Mouse (Mus musculus): ENCODE measurements at regions not wholly inside any gene's neighbourhood (a gene's known extent, or its start where the extent isn't known, plus 50 kb on each side); places are given as distances from the start of the nearest gene placed in this dataset.

DNA sequence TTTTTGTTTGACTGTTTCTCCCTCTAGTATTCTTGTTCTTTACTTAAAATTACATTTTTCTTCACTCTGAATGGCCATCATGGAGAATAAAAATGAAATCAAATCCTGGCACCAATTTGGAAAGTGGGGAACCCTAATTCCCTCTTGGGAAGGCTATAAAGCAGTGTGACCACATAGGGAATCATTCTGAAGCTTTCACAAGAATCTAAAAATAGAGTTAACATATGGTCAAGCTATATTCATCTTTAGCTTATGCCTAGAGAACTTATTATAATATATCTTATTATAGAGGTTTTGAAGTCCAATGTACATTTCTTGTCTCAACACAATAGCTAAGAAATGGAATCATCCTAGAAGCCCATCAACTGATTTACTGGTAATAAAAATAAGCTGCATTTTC lies 448.5 kb downstream of the Slco4c1 start:
- no peak for ATAC-seq (ENCODE audit: insufficient read depth, low read depth)
- H3K4me2 ChIP-seq (ENCODE audit: low read depth, low read length) = no peak overlapping the region
- no peaks in the 10 kb centered on the region for H3K27me3 ChIP-seq (ENCODE audit: control insufficient read depth, insufficient read depth, low read length)
- no peak overlapping the region for H3K27ac ChIP-seq (ENCODE audit: low read depth)
- no peak for DNase-seq (ENCODE audit: low spot score)
- no peaks in the 10 kb centered on the region for H3K9me3 ChIP-seq (replicated peaks; ENCODE audit: control insufficient read depth, low read length)
- H3K9ac ChIP-seq (replicated peaks; ENCODE audit: low read depth, low read length) = no peak overlapping the region
- no peak overlapping the region for H3K4me3 ChIP-seq (ENCODE audit: low read depth, low read length)
- H3K4me1 ChIP-seq (ENCODE audit: control insufficient read depth, insufficient read depth) = no peaks in the 10 kb centered on the region
- TF ChIP-seq EP300 (IDR thresholded peaks at IDR 0.05; ENCODE audit: low read depth) = no peak
- no peak for TF ChIP-seq CTCF (IDR thresholded peaks at IDR 0.05; ENCODE audit: low read depth)
- H3K36me3 ChIP-seq (replicated peaks; ENCODE audit: control insufficient read depth, insufficient read depth, low read length) = no peaks in the 10 kb centered on the region

DNA sequence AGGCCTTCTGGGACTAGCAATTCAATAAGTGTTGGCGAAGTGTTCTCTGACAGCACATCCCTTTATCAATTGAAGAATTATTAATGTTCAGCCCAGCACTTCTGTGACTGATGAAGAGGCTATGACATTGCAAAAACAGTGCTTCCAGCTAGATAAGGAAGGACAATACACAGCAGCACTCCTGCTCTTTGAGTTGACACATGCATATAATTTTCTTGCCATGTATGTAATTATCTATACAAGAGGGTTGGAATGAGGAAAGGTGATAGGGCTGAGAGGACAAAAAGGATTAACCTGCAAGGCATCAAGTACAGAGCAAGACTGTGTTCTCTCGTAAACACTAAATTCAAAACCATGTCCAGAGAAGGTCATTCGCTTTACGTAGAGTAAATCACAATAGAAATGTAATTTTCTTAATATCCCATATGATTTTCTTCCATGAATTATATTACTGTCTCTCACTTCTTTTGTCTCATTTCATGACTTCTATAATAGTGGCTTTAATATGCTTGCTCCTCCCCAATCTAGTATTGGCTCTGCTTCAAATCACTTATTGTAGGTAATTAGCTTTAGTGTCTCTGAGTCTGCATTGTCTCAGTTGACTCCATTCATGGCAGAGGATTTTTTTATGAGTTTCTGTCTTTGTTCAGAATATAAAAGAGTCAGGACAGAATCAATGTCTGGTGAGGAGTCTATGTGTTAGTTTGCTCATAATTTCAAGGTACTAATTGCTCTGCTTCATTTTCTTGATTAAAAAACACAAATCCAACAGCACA lies 460.9 kb downstream of the Slco4c1 start:
- TF ChIP-seq CTCF (IDR thresholded peaks at IDR 0.05; ENCODE audit: low read depth) (no peak), EP300 (IDR thresholded peaks at IDR 0.05; ENCODE audit: low read depth) (no peak)
- no peak for DNase-seq (ENCODE audit: low spot score)
- H3K4me2 ChIP-seq (ENCODE audit: low read depth, low read length) = no peak overlapping the region
- no peak overlapping the region for H3K4me3 ChIP-seq (ENCODE audit: low read depth, low read length)
- no peak overlapping the region for H3K27ac ChIP-seq (ENCODE audit: low read depth)
- 76% methylated on average over 4 of the region's 4 CpGs for WGBS
- no peaks in the 10 kb centered on the region for H3K36me3 ChIP-seq (replicated peaks; ENCODE audit: control insufficient read depth, insufficient read depth, low read length)
- ATAC-seq (ENCODE audit: insufficient read depth, low read depth) = no peak
- H3K9me3 ChIP-seq (replicated peaks; ENCODE audit: control insufficient read depth, low read length) = no peaks in the 10 kb centered on the region
- no peaks in the 10 kb centered on the region for H3K27me3 ChIP-seq (ENCODE audit: control insufficient read depth, insufficient read depth, low read length)
- no peaks in the 10 kb centered on the region for H3K4me1 ChIP-seq (ENCODE audit: control insufficient read depth, insufficient read depth)
- H3K9ac ChIP-seq (replicated peaks; ENCODE audit: low read depth, low read length) = no peak overlapping the region

DNA sequence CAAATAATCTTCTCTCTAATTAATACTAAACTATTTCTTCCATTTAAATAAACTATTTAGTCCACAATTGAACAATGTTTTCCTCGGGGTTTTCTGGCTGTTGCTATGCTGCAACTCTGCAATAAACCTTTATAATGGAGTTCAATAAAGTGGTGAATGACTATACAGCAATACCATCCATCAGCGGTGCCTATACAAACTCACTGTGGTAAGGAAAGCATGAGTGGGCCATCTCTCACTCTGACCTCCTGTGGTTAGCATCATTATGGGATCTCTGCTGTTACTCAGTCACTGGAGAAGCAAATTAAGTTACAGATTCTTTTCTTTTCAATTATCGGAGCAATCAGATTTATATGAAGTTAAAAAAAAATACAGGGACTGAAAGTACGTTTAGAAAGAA lies 474.0 kb downstream of the Slco4c1 start:
- no peak overlapping the region for H3K4me3 ChIP-seq (ENCODE audit: low read depth, low read length)
- H3K9me3 ChIP-seq (replicated peaks; ENCODE audit: control insufficient read depth, low read length) = no peaks in the 10 kb centered on the region
- H3K36me3 ChIP-seq (replicated peaks; ENCODE audit: control insufficient read depth, insufficient read depth, low read length) = no peaks in the 10 kb centered on the region
- H3K27ac ChIP-seq (ENCODE audit: low read depth) = no peak overlapping the region
- no peak for ATAC-seq (ENCODE audit: insufficient read depth, low read depth)
- TF ChIP-seq CTCF (IDR thresholded peaks at IDR 0.05; ENCODE audit: low read depth) = no peak
- no peak for TF ChIP-seq EP300 (IDR thresholded peaks at IDR 0.05; ENCODE audit: low read depth)
- H3K27me3 ChIP-seq (ENCODE audit: control insufficient read depth, insufficient read depth, low read length) = no peaks in the 10 kb centered on the region
- H3K9ac ChIP-seq (replicated peaks; ENCODE audit: low read depth, low read length) = no peak overlapping the region
- 62% methylated on average over 4 of the region's 4 CpGs for WGBS
- H3K4me1 ChIP-seq (ENCODE audit: control insufficient read depth, insufficient read depth) = no peaks in the 10 kb centered on the region
- no peak overlapping the region for H3K4me2 ChIP-seq (ENCODE audit: low read depth, low read length)
- DNase-seq (ENCODE audit: low spot score) = no peak

DNA sequence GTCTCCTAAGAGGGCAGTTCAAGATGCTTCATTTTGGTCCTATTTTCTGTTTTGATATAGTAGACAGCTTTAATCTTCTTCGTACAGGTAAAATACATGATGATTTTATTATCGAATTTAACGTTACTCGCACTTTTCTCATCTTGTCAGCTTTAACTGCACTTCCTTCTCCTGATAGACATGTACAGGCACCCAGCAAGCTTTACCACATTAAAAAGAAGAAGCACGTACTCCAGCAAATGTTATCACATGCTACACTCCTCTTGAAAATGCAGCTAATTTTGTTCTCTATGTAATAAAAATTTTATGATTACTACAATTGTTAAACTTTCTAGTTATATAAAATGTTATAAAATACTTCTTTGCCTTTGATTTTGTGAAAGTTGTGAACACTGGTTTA lies 483.6 kb downstream of the Slco4c1 start:
- Histone ChIP-seq H3K9me3 (replicated peaks; ENCODE audit: control insufficient read depth, low read length) (no peaks in the 10 kb centered on the region), H3K27me3 (ENCODE audit: control insufficient read depth, insufficient read depth, low read length) (no peaks in the 10 kb centered on the region), H3K4me2 (ENCODE audit: low read depth, low read length) (no peak overlapping the region), H3K36me3 (replicated peaks; ENCODE audit: control insufficient read depth, insufficient read depth, low read length) (no peaks in the 10 kb centered on the region), H3K4me3 (ENCODE audit: low read depth, low read length) (no peak overlapping the region), H3K27ac (ENCODE audit: low read depth) (no peak overlapping the region), H3K4me1 (ENCODE audit: control insufficient read depth, insufficient read depth) (no peaks in the 10 kb centered on the region), H3K9ac (replicated peaks; ENCODE audit: low read depth, low read length) (no peak overlapping the region)
- 83% methylated on average over 5 of the region's 5 CpGs for WGBS
- TF ChIP-seq CTCF (IDR thresholded peaks at IDR 0.05; ENCODE audit: low read depth) (no peak), EP300 (IDR thresholded peaks at IDR 0.05; ENCODE audit: low read depth) (no peak)
- no peak for ATAC-seq (ENCODE audit: insufficient read depth, low read depth)
- no peak for DNase-seq (ENCODE audit: low spot score)

DNA sequence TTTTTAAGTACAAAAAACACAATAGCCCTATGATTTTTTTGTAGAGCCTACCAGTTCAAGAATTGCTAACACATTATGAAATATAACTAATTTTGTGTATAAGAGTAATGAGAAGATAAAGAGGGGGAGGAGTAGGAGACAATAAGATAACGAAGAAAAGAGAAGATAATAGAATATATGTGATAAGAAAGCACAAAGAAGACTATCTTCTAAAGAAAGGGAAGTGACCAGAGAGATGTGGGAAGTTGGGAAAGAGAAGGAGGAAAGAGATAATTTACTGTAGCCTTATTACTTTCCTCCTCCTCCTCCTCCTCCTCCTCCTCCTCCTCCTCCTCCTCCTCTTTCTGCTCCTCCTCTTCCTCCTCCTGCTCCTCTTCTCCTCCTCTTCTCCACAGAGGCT lies 486.1 kb downstream of the Slco4c1 start:
- Histone ChIP-seq H3K9me3 (replicated peaks; ENCODE audit: control insufficient read depth, low read length) (no peaks in the 10 kb centered on the region), H3K27ac (ENCODE audit: low read depth) (no peak overlapping the region), H3K9ac (replicated peaks; ENCODE audit: low read depth, low read length) (no peak overlapping the region), H3K4me1 (ENCODE audit: control insufficient read depth, insufficient read depth) (no peaks in the 10 kb centered on the region), H3K36me3 (replicated peaks; ENCODE audit: control insufficient read depth, insufficient read depth, low read length) (no peaks in the 10 kb centered on the region), H3K4me2 (ENCODE audit: low read depth, low read length) (no peak overlapping the region), H3K4me3 (ENCODE audit: low read depth, low read length) (no peak overlapping the region), H3K27me3 (ENCODE audit: control insufficient read depth, insufficient read depth, low read length) (no peaks in the 10 kb centered on the region)
- DNase-seq (ENCODE audit: low spot score) = no peak
- WGBS = 50% methylated on average over 1 of the region's 1 CpGs
- TF ChIP-seq EP300 (IDR thresholded peaks at IDR 0.05; ENCODE audit: low read depth) (no peak), CTCF (IDR thresholded peaks at IDR 0.05; ENCODE audit: low read depth) (no peak)
- ATAC-seq (ENCODE audit: insufficient read depth, low read depth) = no peak

All from heart, postnatal 0 days (tissue).